Mouse (Mus musculus): Measurements from ENCODE around the gene Stk4. TPM values are rescaled to one million over a fixed set of nuclear protein-coding genes. Genes with fewer than 3 reads are reported as not detected.
"Not testable (repeated sequence)": the region's sequence is repeated elsewhere in the genome, so short reads cannot be mapped to it uniquely, and the experiment has no call there.

The Stk4 gene
- total RNA-seq (2021) = 1 to 10 TPM; 6.1 to 9.8 TPM
- long read RNA-seq, experiment 1, full-length matches to known transcripts = 2 of 4 reads
- long read RNA-seq, experiment 1, partial matches to known transcripts = 0 of 4 reads
- long read RNA-seq, experiment 1, other reads (novel, unspliced or antisense) = 2 of 4 reads
- long read RNA-seq, experiment 2, partial matches to known transcripts = 1 of 2 reads
- long read RNA-seq, experiment 2, other reads (novel, unspliced or antisense) = 1 of 2 reads

GRCm38 (mm10) chr2:164070142-164070764 is at the start of gene Stk4:
Stk4 (plus strand) TSS chr2:164070322.
- intact Hi-C loops (cut with DNase I) = no loop called here
- no peak for DNase-seq

GRCm38 (mm10) chr2:164022104-164022503 is 48.0 kb upstream of the Stk4 start:
- DNase-seq = no peak
- intact Hi-C loops (cut with DNase I) = no loop called here

- intact Hi-C loops (cut with DNase I) = no loop called here
- DNase-seq = no peak
Observed at GRCm38 (mm10) chr2:164025150-164025549, 45.0 kb upstream of the Stk4 start, which contains the start of gene Pabpc1l. Pabpc1l (plus strand) TSS chr2:164025450.

DNA sequence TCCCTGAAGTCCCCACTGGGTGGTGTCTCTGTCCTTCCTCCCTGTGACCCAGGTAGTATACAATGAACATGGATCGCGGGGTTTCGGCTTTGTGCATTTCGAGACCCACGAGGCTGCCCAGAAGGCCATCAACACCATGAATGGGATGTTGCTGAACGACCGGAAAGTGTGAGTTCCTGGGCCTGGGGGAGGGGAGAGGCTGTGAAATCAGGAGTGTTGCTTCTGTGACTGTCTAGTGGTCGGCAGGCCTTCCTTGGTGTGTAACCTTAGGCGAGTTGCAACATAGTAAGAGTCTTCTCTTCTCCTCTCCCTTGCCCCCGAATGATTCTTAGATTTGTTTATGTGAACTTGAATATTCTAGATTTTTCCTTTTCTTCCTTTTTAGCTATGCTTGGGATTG is 39.0 kb upstream of the Stk4 start:
- DNase-seq = no peak
- intact Hi-C loops (cut with DNase I) = no loop called here

DNA sequence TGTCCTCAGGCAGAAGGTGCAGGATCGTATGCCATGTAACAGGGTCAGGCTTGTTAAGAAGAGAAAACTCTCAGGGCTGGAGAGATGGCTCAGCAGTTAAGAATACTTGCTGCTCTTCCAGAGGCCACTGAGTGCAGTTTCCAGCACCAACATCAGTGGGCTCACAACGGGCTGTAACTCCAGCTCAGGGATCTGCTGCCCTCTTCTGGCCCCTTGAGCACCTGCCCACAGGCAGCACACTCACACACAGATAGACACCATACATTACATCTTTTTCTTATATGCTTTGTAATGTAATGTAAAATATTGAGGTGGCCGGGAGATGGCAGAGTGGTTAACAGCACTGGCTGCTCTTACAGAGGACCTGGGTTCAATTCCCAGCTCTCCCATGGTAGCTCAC is 37.1 kb upstream of the Stk4 start:
- intact Hi-C loops (cut with DNase I) = no loop called here
- no peak for DNase-seq

DNA sequence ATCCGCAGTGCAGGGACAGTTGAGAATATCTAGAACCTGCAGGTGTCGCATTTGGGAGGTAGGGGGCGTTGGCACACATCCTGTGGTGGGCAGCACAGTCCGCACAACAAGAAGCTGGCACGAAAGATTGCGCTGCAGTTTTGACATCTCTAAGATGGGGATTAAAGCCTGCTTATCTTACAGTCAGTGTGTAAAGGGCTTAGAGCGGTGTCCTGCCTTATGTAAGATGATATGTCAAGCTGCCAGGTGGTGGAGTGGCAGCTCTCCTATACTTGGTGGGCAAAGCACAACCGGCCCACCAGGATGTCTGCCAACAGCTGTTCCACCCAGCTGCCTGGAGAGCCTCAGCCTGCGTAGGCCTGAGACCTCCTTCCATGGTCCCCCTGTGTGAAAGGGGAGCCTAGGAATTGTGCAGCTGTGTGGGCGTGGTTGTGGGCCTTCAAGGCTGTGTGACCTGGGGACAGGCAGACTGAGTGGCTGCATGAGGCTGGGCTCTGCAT is 33.6 kb upstream of the Stk4 start:
- intact Hi-C loops (cut with DNase I) = no loop called here
- no peak for DNase-seq

DNA sequence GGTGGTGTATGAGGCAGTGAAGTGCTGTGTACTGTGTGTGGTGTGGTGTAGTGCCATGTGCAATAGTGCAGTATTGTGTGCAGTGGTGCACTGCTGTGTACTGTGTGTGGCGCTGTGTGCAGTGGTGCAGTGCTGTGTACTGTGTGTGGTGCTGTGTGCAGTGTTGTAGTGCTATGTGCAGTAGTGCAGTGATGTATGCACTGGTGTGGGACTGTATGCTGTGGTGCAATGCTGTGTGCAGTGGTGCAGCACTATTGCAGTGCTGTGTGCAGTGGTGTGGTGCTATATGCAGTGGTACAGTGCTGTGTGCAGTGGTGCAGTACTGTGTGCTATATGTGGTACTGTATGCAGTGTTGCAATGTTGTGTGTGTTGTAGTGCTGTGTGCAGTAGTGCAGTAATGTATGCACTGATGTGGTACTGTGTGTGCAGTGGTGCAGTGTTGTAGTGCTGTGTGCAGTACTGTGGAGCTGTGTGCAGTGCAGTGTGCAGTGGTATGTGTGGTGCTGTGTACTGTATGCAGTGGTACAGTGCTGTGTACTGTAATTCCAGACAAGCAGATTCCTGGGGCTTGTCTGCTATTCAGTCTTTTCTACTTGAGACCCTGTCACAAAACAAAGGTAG is 31.6 kb upstream of the Stk4 start:
- intact Hi-C loops (cut with DNase I) = no loop called here
- DNase-seq = no peak

DNA sequence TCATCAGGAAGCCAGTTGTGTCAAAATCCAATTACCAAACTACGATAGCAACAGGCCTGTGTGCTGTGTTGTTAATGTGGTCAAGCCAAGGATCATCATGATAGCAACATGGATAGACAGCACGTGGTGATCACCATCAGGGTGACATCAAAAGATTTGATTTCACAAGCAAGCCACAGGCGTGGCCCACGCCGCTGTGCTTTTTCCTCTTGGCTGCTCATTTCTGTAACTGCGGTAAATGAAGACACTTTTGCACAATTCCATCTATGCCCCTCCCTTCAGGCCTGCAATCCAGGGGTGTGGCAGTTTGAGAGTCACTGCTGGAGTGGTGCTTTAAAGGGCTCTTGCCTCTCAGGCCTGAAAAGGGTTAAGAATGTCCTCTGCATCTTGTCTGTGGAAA is 29.2 kb upstream of the Stk4 start:
- no peak for DNase-seq
- intact Hi-C loops (cut with DNase I) = no loop called here

- intact Hi-C loops (cut with DNase I) = no loop called here
- no peak for DNase-seq
Observed at GRCm38 (mm10) chr2:164041523-164041922, 28.6 kb upstream of the Stk4 start.

GRCm38 (mm10) chr2:164047197-164047690 is 22.9 kb upstream of the Stk4 start:
- no peak for DNase-seq
- intact Hi-C loops (cut with DNase I) = no loop called here

- intact Hi-C loops (cut with DNase I) = no loop called here
- DNase-seq = no peak
Observed at GRCm38 (mm10) chr2:164053767-164054166, 16.4 kb upstream of the Stk4 start.

DNA sequence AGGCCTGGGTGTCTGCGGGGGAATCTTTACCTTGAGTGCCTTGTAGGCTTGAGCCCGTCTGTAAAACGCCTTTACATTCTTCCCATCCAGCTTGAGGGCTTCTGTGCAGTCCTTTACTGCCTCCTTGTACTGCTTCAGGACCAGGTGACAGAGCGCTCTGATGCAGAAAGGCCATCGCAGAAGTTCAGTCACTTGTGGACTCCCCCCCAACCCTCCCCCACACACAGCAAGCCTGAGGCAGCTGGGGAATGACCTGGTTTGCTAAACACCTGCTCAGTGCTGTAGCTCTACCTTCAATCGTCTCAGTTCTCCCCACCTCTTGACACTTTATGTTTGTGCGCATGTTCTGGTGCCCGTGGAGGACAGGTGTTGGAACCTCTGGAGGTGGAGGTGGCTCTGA is 15.5 kb upstream of the Stk4 start:
- DNase-seq = no peak
- intact Hi-C loops (cut with DNase I) = no loop called here

DNA sequence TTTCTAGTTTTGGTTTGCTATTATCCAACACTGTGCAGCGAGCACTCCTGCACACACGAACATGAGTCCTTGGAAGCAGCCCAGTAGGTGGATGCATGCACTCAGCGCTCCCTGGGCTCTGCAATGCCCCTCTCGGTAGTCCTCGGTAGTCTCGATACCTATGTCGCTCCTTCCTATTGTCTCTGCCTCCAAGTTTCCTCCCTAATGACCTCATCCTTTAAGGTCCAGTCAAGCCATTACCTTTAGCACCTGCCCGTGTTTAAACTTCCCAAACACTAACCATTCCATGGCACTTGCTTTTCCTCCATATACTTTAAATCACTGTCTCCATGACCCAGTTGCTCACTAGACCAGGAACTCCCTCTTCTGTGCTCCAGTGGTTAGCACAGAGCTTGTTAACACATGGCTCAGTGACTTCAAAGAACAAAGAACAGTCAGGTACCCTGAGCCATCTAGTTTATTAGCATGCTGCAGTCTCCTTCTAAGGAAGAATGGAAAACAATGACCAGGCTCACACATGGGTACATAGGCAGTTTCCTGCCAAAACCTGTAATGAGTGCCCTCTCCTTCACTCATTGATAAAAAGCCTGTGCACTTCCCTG is 10.4 kb upstream of the Stk4 start:
- intact Hi-C loops (cut with DNase I) = no loop called here
- DNase-seq = no peak

DNA sequence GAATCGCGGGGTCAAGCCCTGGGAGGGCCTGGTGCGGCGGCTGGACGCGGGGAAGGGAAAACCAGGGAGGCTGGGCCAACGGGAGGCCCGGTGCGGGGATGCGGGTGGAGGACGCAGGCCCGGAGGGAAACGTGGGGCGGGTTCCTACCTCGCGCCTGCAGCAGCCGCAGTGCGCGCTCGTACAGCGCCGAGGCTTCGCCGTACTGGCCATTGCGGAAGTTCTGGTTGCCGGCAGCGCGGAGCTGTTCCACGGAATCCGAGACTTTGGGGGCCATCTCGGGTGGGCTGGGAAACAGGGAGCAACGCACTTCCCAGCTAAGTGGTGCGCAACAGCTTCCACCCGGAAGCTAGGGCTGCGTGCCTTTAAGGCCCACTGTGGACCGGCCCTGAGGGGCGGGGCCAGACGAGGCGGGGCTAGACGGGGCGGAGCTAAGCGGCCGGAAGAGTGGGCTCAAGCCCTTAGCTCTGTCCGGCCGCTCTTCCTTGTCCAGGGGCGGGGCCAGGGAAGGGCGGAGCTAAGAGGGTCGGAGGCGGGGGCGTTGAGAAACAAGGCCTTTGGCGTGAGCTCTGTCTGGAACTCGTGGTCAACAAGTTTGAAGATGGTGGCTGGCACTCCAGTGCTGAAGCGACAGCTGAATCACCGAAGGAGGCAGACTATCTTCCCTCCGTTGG is 779 bp downstream of the Stk4 start, which contains the start of gene Tomm34:
Gene Tomm34, minus strand, starts transcription at position 405 of the 672 bp plus-strand sequence.
- peak; percentile 95 to 97 for DNase-seq
- intact Hi-C loops (cut with DNase I) = no loop called here

GRCm38 (mm10) chr2:164071437-164071820 is 1.3 kb downstream of the Stk4 start:
- intact Hi-C loops (cut with DNase I); DNase-seq: not testable (repeated sequence)

GRCm38 (mm10) chr2:164072109-164072508 is 2.0 kb downstream of the Stk4 start:
- intact Hi-C loops (cut with DNase I) = no loop called here
- no peak for DNase-seq

DNA sequence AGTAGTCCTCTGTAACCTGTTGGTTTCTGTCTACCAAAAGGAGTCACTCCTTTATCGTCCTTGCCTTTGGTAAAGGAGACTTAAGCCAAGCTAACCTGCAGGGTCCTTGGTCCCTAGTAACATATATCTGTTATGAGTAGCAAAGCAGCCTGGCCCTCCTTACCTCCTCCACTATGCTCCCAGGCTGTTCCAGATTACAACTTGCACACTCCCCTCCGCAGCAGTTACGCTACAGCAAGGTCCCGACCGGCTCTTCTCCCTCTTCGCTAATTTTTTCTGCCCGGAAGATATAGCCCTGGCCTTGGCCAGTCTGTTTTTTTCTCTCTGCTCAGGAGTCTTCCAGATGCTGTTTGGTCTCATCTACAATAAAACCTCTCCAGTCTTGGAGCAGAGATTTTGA is 3.0 kb downstream of the Stk4 start:
- no peak for DNase-seq
- intact Hi-C loops (cut with DNase I) = no loop called here

DNA sequence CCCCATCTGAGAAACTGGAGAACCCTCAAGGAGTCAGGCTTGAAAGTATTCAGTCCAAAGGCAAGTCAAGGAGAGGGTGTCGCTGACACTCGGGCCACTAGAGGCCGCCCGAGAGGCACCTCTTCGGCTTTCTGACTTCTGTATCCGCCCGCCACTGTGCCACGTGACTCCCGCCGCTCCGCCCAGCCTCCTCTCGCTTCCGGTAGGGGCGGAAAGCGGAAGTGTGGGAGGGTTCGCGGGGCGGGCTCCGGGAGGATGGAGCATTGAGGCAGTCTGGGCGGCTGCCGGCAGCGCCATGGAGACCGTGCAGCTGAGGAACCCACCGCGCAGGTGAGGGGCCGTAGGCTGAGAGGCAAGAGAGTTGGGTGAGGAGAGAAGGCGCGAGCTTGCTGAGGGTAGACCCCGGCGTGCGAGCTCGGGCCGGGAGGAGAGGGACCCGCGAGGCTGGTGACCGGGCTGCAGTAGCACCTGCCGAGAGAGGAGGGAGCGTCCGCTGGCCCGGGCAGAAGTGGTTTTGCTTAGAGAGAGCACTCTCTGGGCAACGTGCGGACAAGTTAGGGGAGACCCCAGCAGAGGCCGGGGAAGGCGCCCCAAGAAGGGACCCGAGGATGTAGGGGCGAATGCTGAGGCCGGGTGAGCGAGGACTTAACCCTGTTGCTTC is 3.9 kb downstream of the Stk4 start:
- intact Hi-C loops (cut with DNase I) = no loop called here
- peak; percentile 96 to 97 for DNase-seq

DNA sequence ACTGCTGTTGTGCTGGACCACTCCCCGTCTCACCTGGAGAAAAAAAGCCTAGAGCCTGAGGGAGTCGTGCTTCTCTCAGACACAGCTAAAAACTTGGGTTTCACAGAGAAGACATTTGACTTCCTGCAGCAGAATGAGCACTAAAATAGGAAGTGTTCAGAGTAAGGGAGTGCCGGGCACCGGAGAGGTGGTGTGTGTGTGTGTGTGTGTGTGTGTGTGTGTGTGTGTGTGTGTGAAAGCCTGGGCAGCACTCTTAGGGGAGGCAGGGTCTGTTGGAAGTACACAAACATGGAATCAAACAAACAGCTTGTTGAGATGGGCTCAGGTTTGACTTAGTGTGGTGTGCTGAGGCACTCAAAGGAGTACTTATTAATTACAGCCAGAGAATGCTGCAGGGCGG is 5.0 kb downstream of the Stk4 start:
- intact Hi-C loops (cut with DNase I) = no loop called here
- no peak for DNase-seq

- intact Hi-C loops (cut with DNase I) = no loop called here
- no peak for DNase-seq
Observed at GRCm38 (mm10) chr2:164076874-164077425, 6.8 kb downstream of the Stk4 start.

Data from gastrocnemius, postnatal 36 days (tissue).